Mouse (Mus musculus) forebrain, embryonic 10.5 days (tissue): ENCODE results near the gene Antxr1. TPM values are rescaled to one million over a fixed set of nuclear protein-coding genes. Genes with fewer than 3 reads are reported as not detected.
A peak's percentile ranks its signal among the peaks of the same experiment; 100 is the strongest.

Source experiments
- DNase-seq: peaks from one replicate; pipeline ENCODE4 v3.0.0-alpha.2; 2017; ENCODE audit warnings: low spot score; ENCODE audit errors: extremely low spot score
- H3K27ac ChIP-seq: fragments of 300-500 bp; sonication (generic); 2 replicates; pipeline ENCODE4 v1.5.1; 2016; ENCODE audit warnings: mild to moderate bottlenecking
- H3K27me3 ChIP-seq: fragments of 300-500 bp; sonication (generic); 2 replicates; pipeline ENCODE4 v1.6.1; 2016; ENCODE audit warnings: mild to moderate bottlenecking; ENCODE audit not compliant: poor library complexity, severe bottlenecking
- H3K36me3 ChIP-seq: fragments of 300-500 bp; sonication (generic); replicated peaks from 2 replicates; pipeline ENCODE4 v1.6.1; 2016; ENCODE audit warnings: mild to moderate bottlenecking, moderate library complexity
- H3K4me1 ChIP-seq: fragments of 300-500 bp; sonication (generic); 2 replicates; pipeline ENCODE4 v1.6.1; 2016
- H3K4me3 ChIP-seq: fragments of 300-500 bp; sonication (generic); 2 replicates; pipeline ENCODE4 v1.5.1; 2016; ENCODE audit warnings: mild to moderate bottlenecking, moderate library complexity
- H3K9me3 ChIP-seq: fragments of 300-500 bp; sonication (generic); 2 replicates; pipeline ENCODE4 v1.6.1; 2016; ENCODE audit warnings: mild to moderate bottlenecking, moderate library complexity
- WGBS: fragments of 180-500 bp; shearing (Covaris S2); methylation state at CpG from one replicate; pipeline ENCODE4 v1.1.7; 2016; 5-methylcytosine and 5-hydroxymethylcytosine counted together
- polyA plus RNA-seq: library from polyadenylated mRNA; unstranded; fragments of >200 nt; fragmentation: Nextera tagmentation; extraction: Ambion mirVana; gene quantifications from 2 replicates; pipeline ENCODE4 v1.2.1, GENCODE M21; 2016

Antxr1 gene
- polyA plus RNA-seq, 1 experiment from 2014 or later = 4.3 TPM

GRCm38 (mm10) chr6:87202048-87202605 lies 133.5 kb downstream of the Antxr1 start:
- peaks cover 9% of the 10 kb centered on the region; the same call in 1 of the 2 replicates for H3K36me3 ChIP-seq
- no peaks in the 10 kb centered on the region for H3K4me1 ChIP-seq
- H3K4me3 ChIP-seq = no peak overlapping the region
- WGBS = 93% methylated on average over 13 of the region's 13 CpGs
- H3K9me3 ChIP-seq = no peaks in the 10 kb centered on the region
- no peaks in the 10 kb centered on the region for H3K27me3 ChIP-seq
- no peak overlapping the region for H3K27ac ChIP-seq
- DNase-seq = no peak

GRCm38 (mm10) chr6:87189755-87190154 lies 145.9 kb downstream of the Antxr1 start:
- H3K27me3 ChIP-seq = no peaks in the 10 kb centered on the region
- no peak overlapping the region for H3K27ac ChIP-seq
- H3K4me1 ChIP-seq = 0 out of 2 replicates have a peak, but pooled peaks cover 2% of the 10 kb centered on the region
- H3K9me3 ChIP-seq = no peaks in the 10 kb centered on the region
- DNase-seq = no peak
- no peak overlapping the region for H3K4me3 ChIP-seq
- H3K36me3 ChIP-seq = peaks cover 28% of the 10 kb centered on the region
- 89% methylated on average over 3 of the region's 3 CpGs for WGBS

DNA sequence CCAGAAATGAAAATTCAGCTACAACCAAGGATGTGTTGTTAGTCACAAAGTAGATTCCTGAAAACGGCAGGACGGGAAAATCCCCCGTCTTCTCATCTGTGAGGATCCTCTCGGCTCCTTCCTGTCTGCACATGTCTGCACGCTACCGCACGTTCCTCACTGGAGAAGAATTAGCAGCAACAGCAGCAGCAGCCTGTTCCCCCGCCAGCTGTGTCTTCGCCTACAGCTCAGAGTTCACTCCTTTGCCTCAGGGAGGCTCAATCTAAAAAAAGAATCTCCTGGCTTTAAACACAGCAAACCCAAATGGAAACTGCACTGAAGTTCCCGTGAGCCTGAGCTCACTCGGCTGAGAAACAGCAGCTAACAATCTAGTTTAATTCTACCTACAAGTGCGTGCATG lies 148.6 kb downstream of the Antxr1 start:
- Histone ChIP-seq H3K4me1 (0 out of 2 replicates have a peak, but pooled peaks cover 2% of the 10 kb centered on the region), H3K27ac (no peak overlapping the region), H3K9me3 (no peaks in the 10 kb centered on the region), H3K4me3 (no peak overlapping the region), H3K27me3 (no peaks in the 10 kb centered on the region), H3K36me3 (peaks cover 27% of the 10 kb centered on the region)
- DNase-seq = no peak
- 81% methylated on average over 12 of the region's 12 CpGs for WGBS

GRCm38 (mm10) chr6:87184418-87184817 lies 151.2 kb downstream of the Antxr1 start:
- Histone ChIP-seq H3K27ac (peak overlapping the region; percentile 41; the same call in 1 of the 2 replicates), H3K27me3 (no peaks in the 10 kb centered on the region), H3K4me3 (no peak overlapping the region), H3K36me3 (peaks cover 33% of the 10 kb centered on the region), H3K4me1 (no peaks in the 10 kb centered on the region), H3K9me3 (no peaks in the 10 kb centered on the region)
- WGBS = 82% methylated on average over 3 of the region's 3 CpGs
- no peak for DNase-seq

DNA sequence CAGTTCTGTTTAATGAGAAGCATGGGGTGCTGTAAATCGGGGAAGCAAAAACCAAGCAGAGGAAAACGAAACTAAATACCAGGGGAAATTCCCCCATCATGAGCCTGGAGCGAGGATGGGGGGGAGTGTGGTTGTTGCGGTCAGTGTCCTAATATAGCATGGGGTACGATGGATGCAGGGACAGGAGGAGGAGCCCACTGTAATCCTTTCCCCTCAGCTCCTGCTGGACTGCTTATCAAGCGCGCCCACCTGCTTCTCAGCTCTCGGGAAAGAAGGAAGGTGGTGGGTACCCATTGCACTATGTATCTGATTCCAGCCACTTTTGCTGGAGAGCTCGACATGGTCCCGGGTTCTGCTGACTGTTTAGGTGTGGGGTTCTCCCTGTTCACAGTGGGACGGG lies 151.6 kb downstream of the Antxr1 start:
- H3K4me1 ChIP-seq = no peaks in the 10 kb centered on the region
- H3K9me3 ChIP-seq = no peaks in the 10 kb centered on the region
- no peak for DNase-seq
- no peak overlapping the region for H3K4me3 ChIP-seq
- H3K27ac ChIP-seq = peak overlapping the region; percentile 25; the same call in 1 of the 2 replicates
- 78% methylated on average over 11 of the region's 11 CpGs for WGBS
- no peaks in the 10 kb centered on the region for H3K27me3 ChIP-seq
- H3K36me3 ChIP-seq = peaks cover 37% of the 10 kb centered on the region

- Histone ChIP-seq H3K4me3 (no peak overlapping the region), H3K27me3 (no peaks in the 10 kb centered on the region), H3K27ac (0 out of 2 replicates have a peak overlapping the region, but pooled peaks have one; percentile 15), H3K36me3 (peaks cover 44% of the 10 kb centered on the region), H3K4me1 (no peaks in the 10 kb centered on the region), H3K9me3 (no peaks in the 10 kb centered on the region)
- DNase-seq = no peak
- WGBS = 92% methylated on average over 8 of the region's 8 CpGs
Observed at GRCm38 (mm10) chr6:87183159-87183558, 152.5 kb downstream of the Antxr1 start.

DNA sequence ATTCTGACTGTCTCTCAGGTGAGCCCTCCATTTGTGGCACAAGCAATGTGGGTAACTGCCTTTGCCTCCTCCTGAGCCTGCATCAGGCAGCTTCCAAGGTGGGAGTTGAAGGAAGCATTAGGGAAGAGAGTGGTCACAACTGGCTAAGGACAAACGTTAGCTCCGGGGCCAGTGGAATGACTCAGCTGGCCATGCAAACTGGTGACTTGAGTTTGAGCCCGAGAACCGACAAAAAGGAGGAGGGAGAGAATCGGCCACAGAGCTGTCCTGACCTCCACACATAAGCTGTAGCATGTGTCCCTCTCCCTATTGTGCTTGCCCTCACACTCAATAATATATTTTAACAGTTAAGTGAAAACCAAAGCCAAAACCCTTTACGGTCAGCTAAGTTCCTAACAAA lies 152.9 kb downstream of the Antxr1 start:
- WGBS = 88% methylated on average over 6 of the region's 6 CpGs

GRCm38 (mm10) chr6:87171461-87171860 lies 164.2 kb downstream of the Antxr1 start:
- no peak for DNase-seq
- H3K4me3 ChIP-seq = no peak overlapping the region
- WGBS = 89% methylated on average over 3 of the region's 3 CpGs
- no peaks in the 10 kb centered on the region for H3K27me3 ChIP-seq
- peaks cover 11% of the 10 kb centered on the region; the same call in 1 of the 2 replicates for H3K36me3 ChIP-seq
- no peaks in the 10 kb centered on the region for H3K4me1 ChIP-seq
- H3K27ac ChIP-seq = no peak overlapping the region
- H3K9me3 ChIP-seq = no peaks in the 10 kb centered on the region

More for the DNA sequence above, 152.9 kb downstream of the Antxr1 start:
- H3K27ac ChIP-seq = 0 out of 2 replicates have a peak overlapping the region, but pooled peaks have one; percentile 15
- H3K4me3 ChIP-seq = no peak overlapping the region
- no peaks in the 10 kb centered on the region for H3K4me1 ChIP-seq
- no peak for DNase-seq
- no peaks in the 10 kb centered on the region for H3K27me3 ChIP-seq
- no peaks in the 10 kb centered on the region for H3K9me3 ChIP-seq
- peaks cover 46% of the 10 kb centered on the region for H3K36me3 ChIP-seq

GRCm38 (mm10) chr6:87170875-87171274 lies 164.7 kb downstream of the Antxr1 start:
- Histone ChIP-seq H3K36me3 (peaks cover 9% of the 10 kb centered on the region; the same call in 1 of the 2 replicates), H3K4me3 (no peak overlapping the region), H3K9me3 (no peaks in the 10 kb centered on the region), H3K27ac (0 out of 2 replicates have a peak overlapping the region, but pooled peaks have one; percentile 59), H3K27me3 (no peaks in the 10 kb centered on the region), H3K4me1 (no peaks in the 10 kb centered on the region)
- DNase-seq = no peak
- 94% methylated on average over 6 of the region's 6 CpGs for WGBS

GRCm38 (mm10) chr6:87170277-87170676 lies 165.3 kb downstream of the Antxr1 start:
- Histone ChIP-seq H3K36me3 (peaks cover 6% of the 10 kb centered on the region; the same call in 1 of the 2 replicates), H3K27me3 (no peaks in the 10 kb centered on the region), H3K4me3 (no peak overlapping the region), H3K4me1 (no peaks in the 10 kb centered on the region), H3K27ac (0 out of 2 replicates have a peak overlapping the region, but pooled peaks have one; percentile 59), H3K9me3 (no peaks in the 10 kb centered on the region)
- 95% methylated on average over 6 of the region's 6 CpGs for WGBS
- no peak for DNase-seq

DNA sequence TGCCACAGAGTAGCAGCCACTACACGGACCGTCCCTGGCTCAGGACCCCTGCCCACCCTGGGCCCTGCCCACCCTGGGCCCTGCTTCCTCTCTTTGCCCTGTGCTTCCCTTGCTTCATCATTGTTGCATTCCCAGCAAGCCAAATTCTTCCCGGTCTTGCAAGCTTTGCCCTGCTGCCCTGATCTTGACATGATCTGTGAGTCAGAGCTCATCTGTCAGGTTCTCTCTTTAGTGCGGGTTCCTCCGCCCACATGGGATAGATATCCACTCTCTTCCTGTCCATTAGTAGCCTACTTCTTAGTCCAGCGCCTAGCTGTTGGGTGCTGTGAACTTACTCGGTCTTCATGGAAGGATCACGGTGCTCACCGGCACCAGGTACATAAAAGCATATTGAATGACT lies 167.6 kb downstream of the Antxr1 start:
- H3K4me1 ChIP-seq = no peaks in the 10 kb centered on the region
- no peak overlapping the region for H3K27ac ChIP-seq
- WGBS = 93% methylated on average over 9 of the region's 9 CpGs
- H3K9me3 ChIP-seq = no peaks in the 10 kb centered on the region
- no peaks in the 10 kb centered on the region for H3K27me3 ChIP-seq
- no peak for DNase-seq
- no peak overlapping the region for H3K4me3 ChIP-seq
- peaks cover 6% of the 10 kb centered on the region; the same call in 1 of the 2 replicates for H3K36me3 ChIP-seq

GRCm38 (mm10) chr6:87166673-87167305 lies 168.8 kb downstream of the Antxr1 start:
- Histone ChIP-seq H3K4me1 (no peaks in the 10 kb centered on the region), H3K36me3 (peaks cover under 1% of the 10 kb centered on the region; the same call in 1 of the 2 replicates), H3K9me3 (no peaks in the 10 kb centered on the region), H3K27me3 (no peaks in the 10 kb centered on the region), H3K4me3 (no peak overlapping the region), H3K27ac (no peak overlapping the region)
- no peak for DNase-seq
- 90% methylated on average over 12 of the region's 12 CpGs for WGBS
